Mouse (Mus musculus) embryonic facial prominence, embryonic 14.5 days (tissue): Measurements from ENCODE around the gene Hirip3. TPM values are rescaled to one million over a fixed set of nuclear protein-coding genes. Genes with fewer than 3 reads are reported as not detected.
A peak's percentile ranks its signal among the peaks of the same experiment; 100 is the strongest.

Experiments used
- ATAC-seq: fragments of 200-750 bp; cut with Nextera tagmentation; 2 replicates; pipeline ENCODE4 v1.8.0; 2017; ENCODE audit warnings: low read depth, moderate number of reproducible peaks, moderate TSS enrichment
- DNase-seq: peaks from one replicate; pipeline ENCODE4 v3.0.0-alpha.2; 2015; ENCODE audit warnings: low spot score
- H3K27ac ChIP-seq: fragments of 300-500 bp; sonication (generic); replicated peaks from 2 replicates; pipeline ENCODE4 v1.5.1; 2014; ENCODE audit warnings: low read depth, mild to moderate bottlenecking, low read length, moderate library complexity
- H3K27me3 ChIP-seq: fragments of 300-500 bp; sonication (generic); replicated peaks from 2 replicates; pipeline ENCODE4 v1.6.1; 2014; ENCODE audit warnings: low read length; ENCODE audit not compliant: control insufficient read depth, insufficient read depth
- H3K36me3 ChIP-seq: fragments of 300-500 bp; sonication (generic); 2 replicates; pipeline ENCODE4 v1.6.1; 2014; ENCODE audit warnings: low read length, mixed read lengths; ENCODE audit not compliant: control insufficient read depth, insufficient read depth
- H3K4me1 ChIP-seq: fragments of 300-500 bp; sonication (generic); 2 replicates; pipeline ENCODE4 v1.6.1; 2014; ENCODE audit warnings: antibody characterized with exemption, low read length; ENCODE audit not compliant: control insufficient read depth, insufficient read depth
- H3K4me2 ChIP-seq: fragments of 300-500 bp; sonication (generic); 2 replicates; pipeline ENCODE4 v1.6.1; 2014; ENCODE audit warnings: low read depth, mild to moderate bottlenecking, low read length, moderate library complexity, mixed read lengths
- H3K4me3 ChIP-seq: fragments of 300-500 bp; sonication (generic); 2 replicates; pipeline ENCODE4 v1.5.1; 2014; ENCODE audit warnings: low read depth, mild to moderate bottlenecking, low read length
- H3K9ac ChIP-seq: fragments of 300-500 bp; sonication (generic); 2 replicates; pipeline ENCODE4 v1.6.1; 2014; ENCODE audit warnings: low read depth, mild to moderate bottlenecking, low read length, moderate library complexity, mixed read lengths
- H3K9me3 ChIP-seq: fragments of 300-500 bp; sonication (generic); 2 replicates; pipeline ENCODE4 v1.6.1; 2016; ENCODE audit warnings: low read length; ENCODE audit not compliant: control insufficient read depth
- WGBS: fragments of 180-500 bp; shearing (Covaris S2); extraction: QIAGEN DNeasy Blood & Tissue Kit; methylation state at CpG from one replicate; pipeline ENCODE4 v1.1.7; 2014; 5-methylcytosine and 5-hydroxymethylcytosine counted together
- polyA plus RNA-seq: library from polyadenylated mRNA; unstranded; fragments of >200 nt; fragmentation: Nextera tagmentation; extraction: Ambion mirVana; gene quantifications from 2 replicates; pipeline ENCODE4 v1.2.1, GENCODE M21; 2014

Hirip3 gene
- polyA plus RNA-seq, 1 experiment from 2014 or later = 13.2 TPM

GRCm38 (mm10) chr7:126823940-126824339 is 37.8 kb upstream of the Hirip3 start:
- ATAC-seq (no peak), DNase-seq (no peak)
- peak overlapping the region; percentile 50; the same call in 1 of the 2 replicates for H3K4me2 ChIP-seq

GRCm38 (mm10) chr7:126825403-126825802 is 36.4 kb upstream of the Hirip3 start:
- ATAC-seq = no peak
- H3K27ac ChIP-seq = no peak overlapping the region
- H3K4me2 ChIP-seq = no peak overlapping the region
- WGBS = 17% methylated on average over 8 of the region's 8 CpGs
- no peak overlapping the region for H3K4me3 ChIP-seq
- no peaks in the 10 kb centered on the region for H3K9me3 ChIP-seq
- H3K36me3 ChIP-seq = no peaks in the 10 kb centered on the region
- H3K27me3 ChIP-seq = peaks cover 26% of the 10 kb centered on the region
- H3K9ac ChIP-seq = no peak overlapping the region
- no peak for DNase-seq
- no peaks in the 10 kb centered on the region for H3K4me1 ChIP-seq

More at GRCm38 (mm10) chr7:126823940-126824339, 37.8 kb upstream of the Hirip3 start:
- no peak overlapping the region for H3K9ac ChIP-seq
- no peaks in the 10 kb centered on the region for H3K9me3 ChIP-seq
- H3K27ac ChIP-seq = no peak overlapping the region
- H3K4me1 ChIP-seq = no peaks in the 10 kb centered on the region
- H3K36me3 ChIP-seq = no peaks in the 10 kb centered on the region
- H3K27me3 ChIP-seq = peaks cover 26% of the 10 kb centered on the region
- no peak overlapping the region for H3K4me3 ChIP-seq
- 8% methylated on average over 10 of the region's 10 CpGs for WGBS

DNA sequence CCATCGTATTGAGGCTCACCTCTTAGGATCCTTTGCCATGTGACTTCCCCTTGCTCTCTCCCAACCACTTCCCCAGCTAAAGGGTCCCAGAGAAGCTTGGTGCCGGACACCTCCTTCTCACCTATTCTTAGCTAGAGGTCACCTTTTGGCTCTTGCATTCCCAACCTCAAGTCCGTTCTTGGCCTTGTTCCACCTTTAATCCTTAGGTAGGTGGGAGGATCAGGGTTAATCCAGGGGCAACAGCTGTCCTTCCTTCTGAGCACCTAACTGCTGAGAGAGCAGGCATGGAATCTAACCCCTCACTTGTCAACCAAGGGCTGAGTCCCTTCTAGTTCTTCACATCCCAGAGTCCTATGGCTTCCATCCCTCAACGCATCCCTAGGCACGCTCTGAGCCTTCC is 35.8 kb upstream of the Hirip3 start:
- Histone ChIP-seq H3K27me3 (peaks cover 26% of the 10 kb centered on the region), H3K27ac (no peak overlapping the region), H3K4me1 (no peaks in the 10 kb centered on the region), H3K36me3 (no peaks in the 10 kb centered on the region), H3K4me3 (no peak overlapping the region), H3K9me3 (no peaks in the 10 kb centered on the region), H3K4me2 (no peak overlapping the region), H3K9ac (no peak overlapping the region)
- ATAC-seq (no peak), DNase-seq (no peak)
- 73% methylated on average over 5 of the region's 5 CpGs for WGBS

DNA sequence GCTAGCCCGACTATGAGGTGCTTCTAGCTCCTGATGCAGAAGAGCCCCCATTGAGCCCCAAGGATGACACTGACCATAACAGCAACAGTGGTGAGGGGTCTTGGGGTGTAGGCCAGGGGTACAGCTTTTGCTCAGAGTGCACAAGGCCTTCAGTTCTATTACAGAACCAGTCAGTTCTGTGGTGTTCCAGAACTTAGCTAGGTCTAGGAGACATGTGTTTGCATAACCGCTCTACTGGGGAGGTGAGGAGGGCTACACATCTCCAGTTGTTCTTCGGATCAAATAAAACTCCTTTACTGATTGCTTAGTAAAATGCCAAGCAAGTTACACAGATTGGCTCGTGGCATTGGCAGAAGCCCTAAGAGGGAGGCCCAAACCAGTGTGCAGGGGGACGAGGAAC is 30.2 kb upstream of the Hirip3 start, which contains the start of gene 4930451I11Rik:
TSS of gene 4930451I11Rik (minus strand) at position 101 of the 400 bp plus-strand sequence.
- H3K4me3 ChIP-seq = peak within 1 kb of the TSS; percentile 29
- 56% methylated on average over 5 of the region's 5 CpGs for WGBS
- no peak for DNase-seq
- H3K9ac ChIP-seq = no peak within 1 kb of the TSS
- no peaks in the 10 kb centered on the region for H3K27me3 ChIP-seq
- H3K4me2 ChIP-seq = peak within 1 kb of the TSS; percentile 53
- no peaks in the 10 kb centered on the region for H3K36me3 ChIP-seq
- H3K9me3 ChIP-seq = no peaks in the 10 kb centered on the region
- H3K4me1 ChIP-seq = no peaks in the 10 kb centered on the region
- no peak within 1 kb of the TSS for H3K27ac ChIP-seq
- no peak for ATAC-seq

DNA sequence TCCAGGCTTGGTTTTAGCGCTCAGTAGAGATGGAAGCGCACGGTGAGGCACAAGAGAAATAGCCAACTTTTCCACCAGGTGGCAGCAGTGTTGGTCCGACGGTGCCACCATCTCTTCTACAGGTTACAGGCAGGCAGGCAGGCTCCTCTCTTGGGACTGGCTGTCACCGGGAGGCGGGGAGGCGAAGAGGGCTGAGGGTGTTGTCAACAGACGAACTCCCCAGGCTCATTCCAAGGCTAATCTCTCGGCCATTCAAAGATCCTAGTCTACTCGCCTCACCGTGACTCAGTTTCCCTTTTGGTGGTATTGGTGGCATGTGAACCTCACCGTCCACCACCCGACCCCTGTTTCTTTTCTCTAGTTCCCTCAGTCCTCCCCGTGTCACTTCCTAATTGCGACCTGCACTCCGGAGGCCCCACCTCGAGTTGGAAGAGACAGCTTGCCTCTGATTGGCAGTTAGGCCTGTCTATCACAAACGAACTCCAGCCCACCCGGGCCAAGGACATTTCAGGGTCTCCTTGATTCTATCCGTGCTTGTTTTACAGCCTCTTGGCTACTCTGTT is 29.7 kb upstream of the Hirip3 start:
- Histone ChIP-seq H3K4me3 (peak overlapping the region; percentile 29), H3K4me2 (peak overlapping the region; percentile 53), H3K4me1 (no peaks in the 10 kb centered on the region), H3K9me3 (no peaks in the 10 kb centered on the region), H3K27me3 (no peaks in the 10 kb centered on the region), H3K9ac (no peak overlapping the region), H3K36me3 (no peaks in the 10 kb centered on the region), H3K27ac (no peak overlapping the region)
- WGBS = 1% methylated on average over 21 of the region's 21 CpGs
- ATAC-seq (peak; percentile 93), DNase-seq (peak; percentile 84)

DNA sequence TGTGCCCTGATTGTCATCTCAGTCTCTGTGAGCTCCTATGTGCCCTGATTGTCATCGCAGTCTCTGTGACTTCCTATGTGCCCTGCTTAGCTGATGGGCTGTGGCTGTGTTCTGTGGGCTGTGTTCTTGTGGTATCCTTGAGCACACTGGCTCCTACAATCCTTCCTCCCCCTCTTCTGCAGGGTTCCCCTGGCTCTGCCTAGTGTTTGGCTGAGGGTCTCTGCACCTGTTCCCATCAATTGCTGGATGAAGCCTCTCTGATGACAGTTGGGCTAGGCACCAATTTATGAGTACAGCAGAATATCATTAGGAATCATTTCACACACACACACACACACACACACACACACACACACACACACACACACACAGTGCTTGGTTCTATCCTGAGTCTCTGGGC is 28.5 kb upstream of the Hirip3 start:
- no peak overlapping the region for H3K4me3 ChIP-seq
- no peak overlapping the region for H3K27ac ChIP-seq
- no peaks in the 10 kb centered on the region for H3K36me3 ChIP-seq
- no peaks in the 10 kb centered on the region for H3K9me3 ChIP-seq
- ATAC-seq (no peak), DNase-seq (no peak)
- WGBS = 100% methylated on average over 1 of the region's 1 CpGs
- no peak overlapping the region for H3K9ac ChIP-seq
- H3K4me2 ChIP-seq = no peak overlapping the region
- H3K27me3 ChIP-seq = no peaks in the 10 kb centered on the region
- H3K4me1 ChIP-seq = no peaks in the 10 kb centered on the region

DNA sequence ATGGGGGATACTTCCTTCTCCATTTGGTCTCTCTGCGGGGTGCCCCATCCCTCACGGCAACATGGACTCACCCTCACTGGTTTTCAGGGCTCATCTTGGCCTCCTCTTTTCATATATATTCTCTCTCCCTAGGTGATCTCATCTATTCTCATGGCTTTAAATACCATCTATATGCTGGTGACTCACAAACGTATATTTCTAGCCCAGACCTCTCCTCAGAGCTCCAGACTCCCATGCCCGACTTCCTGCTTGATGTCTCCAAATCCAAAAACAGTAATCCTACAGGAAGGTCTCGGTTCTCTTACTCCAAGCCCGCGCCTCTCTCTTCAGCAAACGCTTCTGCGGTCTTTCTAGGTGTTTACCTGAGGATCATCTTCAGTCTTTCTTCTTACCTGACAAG is 18.5 kb upstream of the Hirip3 start:
- 78% methylated on average over 9 of the region's 9 CpGs for WGBS
- Histone ChIP-seq H3K27ac (no peak overlapping the region), H3K4me2 (no peak overlapping the region), H3K27me3 (peaks cover 15% of the 10 kb centered on the region), H3K4me1 (peaks cover 3% of the 10 kb centered on the region; the same call in 1 of the 2 replicates), H3K36me3 (no peaks in the 10 kb centered on the region), H3K9me3 (no peaks in the 10 kb centered on the region), H3K4me3 (no peak overlapping the region), H3K9ac (no peak overlapping the region)
- ATAC-seq (no peak), DNase-seq (no peak)

GRCm38 (mm10) chr7:126845516-126845915 is 16.3 kb upstream of the Hirip3 start:
- 80% methylated on average over 2 of the region's 2 CpGs for whole genome bisulfite sequencing
- Histone ChIP-seq H3K4me3 (no peak overlapping the region), H3K27ac (no peak overlapping the region), H3K4me2 (no peak overlapping the region), H3K9me3 (no peaks in the 10 kb centered on the region), H3K9ac (no peak overlapping the region), H3K4me1 (peaks cover 7% of the 10 kb centered on the region; the same call in 1 of the 2 replicates), H3K27me3 (peaks cover 32% of the 10 kb centered on the region), H3K36me3 (no peaks in the 10 kb centered on the region)
- no peak for DNase-seq
- ATAC-seq = no peak

DNA sequence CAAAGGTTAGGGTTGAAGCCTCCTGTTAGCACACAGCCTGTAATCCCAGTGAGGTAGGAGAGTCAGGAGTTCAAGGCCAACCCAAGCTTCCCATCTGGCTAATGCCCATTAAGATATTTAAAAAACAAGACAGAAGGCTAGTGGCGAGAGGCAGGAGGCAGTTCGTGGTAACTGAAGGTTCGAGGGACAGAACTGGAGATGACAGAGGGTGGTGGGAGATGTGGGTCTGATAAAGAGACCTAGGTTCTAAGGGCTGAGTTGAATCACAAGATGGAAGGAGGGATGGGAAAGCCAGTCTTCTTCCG is 14.7 kb upstream of the Hirip3 start, which contains the start of gene Doc2a:
TSS of gene Doc2a (plus strand) at position 301 of the 305 bp plus-strand sequence.
- peaks cover 32% of the 10 kb centered on the region for H3K27me3 ChIP-seq
- peak within 1 kb of the TSS; percentile 62 for H3K9ac ChIP-seq
- ATAC-seq (no peak), DNase-seq (no peak)
- H3K27ac ChIP-seq = no peak within 1 kb of the TSS
- peak within 1 kb of the TSS; percentile 57 for H3K4me3 ChIP-seq
- H3K4me1 ChIP-seq = peaks cover 7% of the 10 kb centered on the region; the same call in 1 of the 2 replicates
- peak within 1 kb of the TSS; percentile 99 for H3K4me2 ChIP-seq
- WGBS = 29% methylated on average over 4 of the region's 4 CpGs
- H3K36me3 ChIP-seq = peaks cover 6% of the 10 kb centered on the region
- no peaks in the 10 kb centered on the region for H3K9me3 ChIP-seq
